Mouse (Mus musculus) neutrophil, adult 5-6 weeks (primary cell): ENCODE results near the gene Aurkaip1. TPM values are rescaled to one million over a fixed set of nuclear protein-coding genes. Genes with fewer than 3 reads are reported as not detected.

Source experiments
- ATAC-seq: fragments of 151-379, 151-347 bp; 2 replicates; pipeline ENCODE4 v1.8.0; 2017; ENCODE audit warnings: mild to moderate bottlenecking, moderate TSS enrichment; ENCODE audit not compliant: insufficient number of reproducible peaks, poor library complexity, low FRiP score, severe bottlenecking; ENCODE audit errors: extremely low read depth
- total RNA-seq: library from RNA; stranded (forward); fragments of 200-1000 nt; gene quantifications from 2 replicates; pipeline ENCODE4 v1.2.3, GENCODE M21; 2017

The Aurkaip1 gene
- total RNA-seq, 1 experiment from 2014 or later = 133 TPM

GRCm38 (mm10) chr4:155817533-155817932, 13.5 kb upstream of the Aurkaip1 start:
- ATAC-seq = no peak

DNA sequence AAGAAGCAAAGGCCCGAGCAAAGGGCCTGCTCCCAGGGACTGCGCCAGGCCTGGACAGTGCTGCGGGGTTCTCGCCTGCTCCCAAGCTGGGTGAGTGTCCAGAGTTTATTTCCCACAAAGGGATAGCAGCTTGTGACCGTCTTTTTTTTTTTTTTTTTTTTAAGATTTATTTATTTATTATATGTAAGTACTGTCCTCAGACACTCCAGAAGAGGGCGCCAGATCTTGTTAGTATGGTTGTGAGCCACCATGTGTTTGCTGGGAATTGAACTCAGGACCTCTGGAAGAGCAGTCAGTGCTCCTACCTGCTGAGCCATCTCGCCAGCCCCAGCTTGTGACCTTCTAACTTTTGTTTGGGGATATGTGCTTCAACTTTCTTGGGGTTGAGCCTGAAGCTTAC, 10.0 kb upstream of the Aurkaip1 start:
- no peak for ATAC-seq

DNA sequence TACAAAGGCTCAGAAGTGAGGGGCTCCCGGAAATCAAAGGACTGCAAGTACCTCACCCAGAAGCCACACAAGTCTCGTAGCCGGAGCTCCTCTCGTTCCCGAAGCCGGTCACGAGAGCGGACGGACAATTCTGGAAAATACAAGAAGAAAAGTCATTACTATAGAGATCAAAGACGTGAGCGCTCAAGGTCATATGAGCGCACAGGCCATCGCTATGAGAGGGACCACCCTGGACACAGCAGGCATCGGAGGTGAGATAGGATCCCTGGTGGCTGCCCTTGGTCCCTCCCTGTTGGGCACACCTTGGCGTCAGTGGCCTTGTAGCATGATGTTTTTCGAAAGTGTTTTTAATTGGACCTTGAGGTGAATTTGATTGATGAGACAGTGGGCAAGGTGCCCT, 7.6 kb upstream of the Aurkaip1 start:
- no peak for ATAC-seq

GRCm38 (mm10) chr4:155829866-155830265, 1.2 kb upstream of the Aurkaip1 start:
- ATAC-seq = no peak

- no peak for ATAC-seq
Observed at GRCm38 (mm10) chr4:155830596-155830995, 476 bp upstream of the Aurkaip1 start.

- no peak for ATAC-seq
Observed at GRCm38 (mm10) chr4:155831831-155832230, 759 bp downstream of the Aurkaip1 start.

DNA sequence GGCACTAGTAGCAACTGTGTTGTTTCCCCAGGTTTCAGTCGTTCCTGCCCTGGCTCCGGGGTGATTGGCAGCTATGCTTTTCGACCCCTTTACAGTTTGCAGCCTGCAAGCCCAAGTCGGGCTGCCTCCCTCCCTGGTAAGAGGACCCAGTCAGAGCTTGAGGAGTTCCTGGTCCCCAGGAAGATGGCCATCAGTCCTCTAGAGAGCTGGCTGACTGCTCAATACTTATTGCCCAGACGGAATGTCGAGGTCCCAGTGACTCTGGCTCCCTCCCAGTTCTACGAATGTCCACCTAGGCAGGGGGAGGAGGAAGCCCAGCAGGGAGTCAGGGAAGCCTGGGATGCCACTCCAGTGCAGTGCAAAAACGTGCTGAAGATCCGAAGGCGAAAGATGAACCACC, 1.2 kb downstream of the Aurkaip1 start:
- ATAC-seq = no peak

DNA sequence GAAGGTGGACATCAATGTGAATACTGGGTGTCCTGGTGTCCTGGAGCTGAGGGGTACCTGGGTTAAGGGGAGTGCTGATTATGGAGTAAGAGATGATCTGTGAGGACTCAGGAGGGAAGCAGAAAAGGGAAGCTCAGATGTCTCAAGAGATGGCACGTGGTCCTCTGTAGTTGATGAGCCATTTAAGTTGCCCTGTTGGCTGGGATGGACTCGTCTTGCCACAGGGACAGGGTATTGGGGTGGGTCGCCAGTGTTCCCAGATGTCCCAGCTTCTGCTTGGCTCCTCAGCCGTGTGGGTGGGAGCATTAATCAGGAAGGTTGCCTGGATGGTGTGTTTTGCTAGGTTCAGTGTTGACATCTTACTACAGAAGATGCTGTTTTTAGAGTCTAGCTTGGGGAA, 2.2 kb downstream of the Aurkaip1 start:
- peak; percentile 36; the same call in 1 of the 2 replicates for ATAC-seq

GRCm38 (mm10) chr4:155833836-155834235, 2.8 kb downstream of the Aurkaip1 start:
- peak; percentile 30; the same call in 1 of the 2 replicates for ATAC-seq

DNA sequence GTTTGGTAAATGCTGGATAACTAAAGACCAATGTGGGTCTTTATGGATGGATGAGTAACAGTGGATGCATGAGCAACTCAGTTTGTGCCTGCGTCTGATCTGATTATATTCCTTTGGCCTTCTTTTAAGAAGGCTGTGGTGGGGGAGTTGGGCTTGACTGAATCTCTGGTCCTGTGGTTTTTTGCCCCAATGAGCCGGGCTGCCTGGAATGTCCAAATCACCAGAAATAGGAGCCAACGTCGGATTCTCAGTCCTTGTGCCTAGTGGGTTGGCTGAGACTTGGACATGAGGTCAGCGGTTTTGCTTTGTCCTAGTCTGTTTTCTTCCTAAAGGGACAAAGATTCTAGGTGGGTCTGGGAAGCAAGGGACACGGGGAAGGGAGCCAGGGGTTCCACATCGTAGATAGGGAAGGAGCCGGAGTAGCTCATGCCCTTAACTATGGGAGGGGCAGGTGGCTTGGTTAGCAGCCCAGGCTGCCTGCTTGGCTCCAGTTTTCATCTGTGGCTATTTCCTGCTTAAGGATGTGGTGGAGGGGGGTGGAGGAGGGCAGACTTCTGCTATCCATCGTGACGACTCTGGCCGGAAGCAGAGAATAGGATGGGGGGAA, 6.4 kb downstream of the Aurkaip1 start:
- no peak for ATAC-seq

- no peak for ATAC-seq
Observed at GRCm38 (mm10) chr4:155838187-155839153, 7.4 kb downstream of the Aurkaip1 start.

DNA sequence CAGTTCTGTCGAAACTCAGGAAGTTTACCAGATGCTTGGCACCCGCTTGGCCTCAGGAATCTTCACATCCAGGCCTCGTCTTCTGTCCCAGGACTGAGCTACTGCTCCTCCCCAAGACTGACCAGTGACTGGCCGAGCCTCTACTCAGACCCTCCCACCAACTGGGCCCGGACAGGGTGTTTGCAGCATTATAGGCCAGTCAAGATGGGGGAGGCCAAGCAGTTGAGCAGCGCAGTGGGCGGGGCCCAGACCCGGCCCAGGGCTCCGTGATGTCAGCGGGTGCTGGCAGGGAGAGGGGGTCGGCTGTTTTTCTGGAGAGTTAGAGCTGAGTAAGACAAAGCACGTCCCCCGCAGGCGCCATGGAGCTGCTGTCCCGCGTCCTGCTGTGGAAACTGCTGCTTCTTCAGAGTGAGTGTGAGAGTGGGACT, 8.4 kb downstream of the Aurkaip1 start, which contains the start of gene Mxra8:
Gene Mxra8, plus strand, starts transcription at position 198 of the 428 bp plus-strand sequence.
- no peak for ATAC-seq

DNA sequence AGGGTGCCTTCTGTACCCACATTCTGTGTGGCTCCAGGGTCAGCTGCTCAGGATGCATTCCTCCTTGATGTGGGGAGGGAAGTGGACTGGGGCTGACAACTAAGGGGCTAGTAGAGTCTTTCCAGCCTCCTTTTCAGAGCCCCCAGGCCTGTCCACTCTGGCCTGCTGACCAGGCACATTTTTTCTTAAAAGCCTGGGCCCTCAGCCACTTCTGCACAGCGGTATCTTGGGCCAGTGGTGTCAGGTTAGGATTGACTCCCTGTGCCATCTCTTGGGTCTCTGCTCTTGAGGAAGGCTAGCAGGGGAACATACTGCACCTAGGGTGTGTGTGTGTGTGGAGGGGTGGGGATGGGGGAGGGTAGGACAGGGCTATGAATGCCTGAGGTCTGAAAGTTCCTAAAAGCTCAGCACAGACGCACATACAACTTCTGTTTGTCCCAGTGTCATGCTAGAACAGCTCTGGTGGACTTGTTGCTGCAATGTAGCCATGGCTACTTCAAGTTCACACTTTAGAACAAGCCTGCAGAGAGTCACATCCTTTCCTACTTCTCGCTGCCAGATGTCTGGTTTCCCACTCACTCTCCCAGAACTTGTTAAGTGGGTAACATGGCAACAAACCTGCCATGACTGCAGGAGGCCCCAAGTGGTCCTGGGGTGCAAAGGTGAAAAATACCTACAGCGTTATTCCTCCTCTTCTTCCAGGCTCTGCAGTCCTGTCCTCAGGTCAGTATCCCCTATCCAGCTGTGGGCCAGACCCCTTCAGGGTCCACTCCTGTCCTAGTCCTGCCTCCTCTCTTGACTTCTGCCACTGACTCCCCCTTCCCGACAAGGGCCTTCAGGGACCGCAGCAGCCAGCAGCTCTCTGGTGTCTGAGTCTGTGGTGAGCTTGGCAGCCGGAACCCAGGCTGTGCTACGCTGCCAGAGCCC, 9.3 kb downstream of the Aurkaip1 start:
- no peak for ATAC-seq

- ATAC-seq = peak; percentile 68
Observed at GRCm38 (mm10) chr4:155841003-155841454, 10.0 kb downstream of the Aurkaip1 start.

GRCm38 (mm10) chr4:155841651-155842270, 10.7 kb downstream of the Aurkaip1 start:
- ATAC-seq = no peak

DNA sequence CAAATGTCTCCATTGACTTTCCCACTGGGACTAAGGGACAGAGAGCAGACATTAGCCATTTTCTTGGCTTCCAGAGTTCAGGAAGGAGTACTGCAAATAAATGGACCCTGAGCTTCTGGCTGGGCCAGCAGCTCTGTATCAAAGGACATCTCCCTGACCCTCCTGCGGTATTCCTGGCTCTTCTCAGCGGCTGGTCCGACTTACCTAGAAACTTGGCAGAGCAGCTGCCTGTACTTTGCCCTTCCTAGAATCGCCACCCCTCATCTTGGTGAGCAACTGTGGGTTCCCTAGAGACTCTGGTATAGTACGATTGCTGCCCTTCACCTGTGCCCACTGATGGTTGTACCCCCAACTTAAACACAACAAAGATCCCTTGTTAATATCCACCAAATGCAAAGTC, 12.2 kb downstream of the Aurkaip1 start:
- no peak for ATAC-seq

- ATAC-seq = peak; percentile 67
Observed at GRCm38 (mm10) chr4:155846871-155847578, 16.0 kb downstream of the Aurkaip1 start, which contains the start of gene Dvl1. Dvl1 (plus strand) TSS chr4:155847402.
